In genomic region chr2:39140586-39141455, GRCm38 (mm10) we compare ENCODE assay signal across 12 mouse cellular contexts. TPM values are rescaled to one million over a fixed set of nuclear protein-coding genes. Genes with fewer than 3 reads are reported as not detected.
A peak's percentile ranks its signal among the peaks of the same experiment; 100 is the strongest.
DNase-seq lines count a peak whose midpoint lies in the region; ATAC-seq lines count a peak whose summit lies in the region.
"Had no signal": no experiment of that assay in that cellular context is flagged by ENCODE, and none has a peak within 500 bp of the region (broad histone marks: within the 10 kb centered on the region; RNA-seq: fewer than 3 reads in every experiment).

No protein-coding gene starts in this region.

- no peaks in the 10 kb centered on the region for H3K36me3 ChIP-seq in heart, embryonic 10.5 days
- H3K36me3 ChIP-seq in intestine, embryonic 15.5 days, result no peaks in the 10 kb centered on the region
- H3K36me3 ChIP-seq: stomach, embryonic 15.5 days had no signal

- no peaks in the 10 kb centered on the region for H3K27me3 ChIP-seq in heart, embryonic 10.5 days (ENCODE audit: insufficient read depth, poor library complexity, severe bottlenecking)
- H3K27me3 ChIP-seq in intestine, embryonic 15.5 days (replicated peaks), result no peaks in the 10 kb centered on the region
- H3K27me3 ChIP-seq: stomach, embryonic 15.5 days had no signal

- H3K9ac ChIP-seq in intestine, embryonic 15.5 days, result no peak overlapping the region
- H3K9ac ChIP-seq: lung, embryonic 14.5 days; stomach, embryonic 15.5 days had no signal

- no peak for ATAC-seq in monocyte, adult 5-6 weeks (replicated peaks; ENCODE audit: insufficient number of reproducible peaks, low FRiP score, low TSS enrichment, poor library complexity, severe bottlenecking)
- no peak for ATAC-seq in intestine, embryonic 15.5 days
- ATAC-seq: hindbrain, embryonic 16.5 days had no signal

- no peak overlapping the region for H3K4me2 ChIP-seq in intestine, embryonic 15.5 days (replicated peaks)
- H3K4me2 ChIP-seq: lung, embryonic 14.5 days; stomach, embryonic 15.5 days had no signal

- no peaks in the 10 kb centered on the region for H3K9me3 ChIP-seq in heart, embryonic 10.5 days
- H3K9me3 ChIP-seq in intestine, embryonic 15.5 days, result no peaks in the 10 kb centered on the region
- H3K9me3 ChIP-seq: stomach, embryonic 15.5 days had no signal

- H3K4me1 ChIP-seq in heart, embryonic 10.5 days, result no peaks in the 10 kb centered on the region
- H3K4me1 ChIP-seq in intestine, embryonic 15.5 days (replicated peaks), result no peaks in the 10 kb centered on the region
- H3K4me1 ChIP-seq: stomach, embryonic 15.5 days had no signal

- no peak overlapping the region for H3K4me3 ChIP-seq in heart, embryonic 10.5 days
- no peak overlapping the region for H3K4me3 ChIP-seq in intestine, embryonic 15.5 days (replicated peaks)
- H3K4me3 ChIP-seq: stomach, embryonic 15.5 days had no signal

- WGBS in heart, embryonic 10.5 days, result 87% methylated on average over 7 of the region's 7 CpGs
- 87% methylated on average over 7 of the region's 7 CpGs for WGBS in intestine, embryonic 15.5 days

- no peak overlapping the region for H3K27ac ChIP-seq in heart, embryonic 10.5 days
- no peak overlapping the region for H3K27ac ChIP-seq in intestine, embryonic 15.5 days
- H3K27ac ChIP-seq: stomach, embryonic 15.5 days had no signal

- DNase-seq in heart, adult 8-10 months (ENCODE audit: low spot score), result peak; percentile 46
- DNase-seq in heart, embryonic 10.5 days (ENCODE audit: low spot score), result no peak
- peak; percentile 63 for DNase-seq in A20 (ENCODE audit: low read depth, low spot score)
- DNase-seq in adrenal gland, postnatal 25 days, result peak; percentile 13
- peak; percentile 46 for DNase-seq in fat pad, adult 2 months (ENCODE audit: extremely low read depth, low read depth, low spot score)
- no peak for DNase-seq in spleen, postnatal 36 days (ENCODE audit: low spot score in 2 of 2)
- DNase-seq: lung, embryonic 14.5 days; retina, postnatal 1 day had no signal

RNA-seq across cellular contexts. Expression of gene Scai, which starts 49.7 kb away (rescaled TPM):
- total RNA-seq in heart, adult 8-10 months (2022), result 1 to 10 TPM; 4.2 to 5.2 (median 4.3) TPM
- polyA plus RNA-seq in heart, embryonic 10.5 days (2016; fragmentation: Nextera tagmentation; extraction: Ambion mirVana), result 7.1 and 7.3 TPM in 2 replicates
- total RNA-seq in adrenal gland, postnatal 25 days (2021), result 9.7 and 12.9 TPM in 2 replicates
- 4.5 to 12.5 TPM (median 12.3 TPM) in 3 replicates for total RNA-seq in monocyte, adult 5-6 weeks (2017)
- 6.2 and 6.7 TPM in 2 replicates for polyA plus RNA-seq in intestine, embryonic 15.5 days (2015; fragmentation: Nextera tagmentation; extraction: Ambion mirVana)

Comparison
In these comparisons a context has a peak if more than half of its experiments do, and no peak if none do; other contexts are left out.
1. DNase-seq: peak in heart, adult 8-10 months (single experiment), A20 (single experiment), adrenal gland, postnatal 25 days (single experiment) and fat pad, adult 2 months (single experiment); none in heart, embryonic 10.5 days (single experiment) and spleen, postnatal 36 days (0 of 2).